Mouse (Mus musculus) megakaryocyte, embryonic 14.5 days (primary cell): Measurements from ENCODE around the gene Slc38a1.

Source experiments
- FLI1 ChIP-seq: IDR thresholded peaks from 2 replicates; pipeline ENCODE4 v1.6.1; 2012; ENCODE audit warnings: low read length, inconsistent platforms, mixed read lengths
- GATA1 ChIP-seq: IDR thresholded peaks from 3 replicates; pipeline ENCODE4 v1.6.1; 2012; ENCODE audit warnings: mixed read lengths, low read length, inconsistent platforms, borderline replicate concordance

GRCm38 (mm10) chr15:96640291-96640985, 2.3 kb downstream of the Slc38a1 start:
- TF ChIP-seq GATA1 (no peak), FLI1 (no peak)
